Mouse (Mus musculus) lung, adult 2 months (tissue): ENCODE measurements around the gene Hist1h2ad. TPM values are rescaled to one million over a fixed set of nuclear protein-coding genes. Genes with fewer than 3 reads are reported as not detected.
A peak's percentile ranks its signal among the peaks of the same experiment; 100 is the strongest.
"Not testable (repeated sequence)": the region's sequence is repeated elsewhere in the genome, so short reads cannot be mapped to it uniquely, and the experiment has no call there.

Experiments
- DNase-seq: peaks from one replicate; pipeline ENCODE4 v3.0.0; 2022
- H3K4me1 ChIP-seq: fragments of 200-500 bp; 2 replicates; pipeline ENCODE4 v1.6.1; 2011; ENCODE audit warnings: low read length; ENCODE audit not compliant: control insufficient read depth, insufficient read depth
- H3K4me3 ChIP-seq: fragments of 200-500 bp; replicated peaks from 2 replicates; pipeline ENCODE3; 2011; ENCODE audit warnings: low read depth, mild to moderate bottlenecking, control low read depth, low read length; ENCODE audit errors: extremely low read depth
- CTCF ChIP-seq: fragments of 200-500 bp; IDR thresholded peaks from 2 replicates; pipeline ENCODE4 v1.5.1; 2011; ENCODE audit warnings: mild to moderate bottlenecking, low read length, control low read depth; ENCODE audit not compliant: insufficient read depth
- POLR2A ChIP-seq: fragments of 200-500 bp; IDR thresholded peaks from 2 replicates; pipeline ENCODE4 v1.6.1; 2011; ENCODE audit warnings: low read depth, mild to moderate bottlenecking, control low read depth, low read length, borderline replicate concordance; ENCODE audit errors: extremely low read depth
- WGBS: fragments of 180-500 bp; shearing (Covaris S2); methylation state at CpG from one replicate; pipeline ENCODE4 v1.1.7; 2018; 5-methylcytosine and 5-hydroxymethylcytosine counted together
- polyA plus RNA-seq: library from polyadenylated mRNA; depleted of rRNA; stranded (reverse); fragments of >200 nt; gene quantifications from 2 replicates; pipeline ENCODE4 v1.2.3, GENCODE M21; 2012

The Hist1h2ad gene
- polyA plus RNA-seq, 1 experiment, result 1.2 TPM

GRCm38 (mm10) chr13:23551931-23552914, 22.0 kb upstream of the Hist1h2ad start:
- 38% methylated on average over 8 of the region's 8 CpGs for WGBS
- no peak for TF ChIP-seq POLR2A
- TF ChIP-seq CTCF, result no peak
- DNase-seq, result no peak
- Histone ChIP-seq H3K4me1 (peaks cover 5% of the 10 kb centered on the region), H3K4me3 (no peak overlapping the region)

- Histone ChIP-seq H3K4me3 (peak within 1 kb of the TSS; percentile 16), H3K4me1 (peaks cover 5% of the 10 kb centered on the region)
- no peak for TF ChIP-seq POLR2A
- no peak for TF ChIP-seq CTCF
- no peak for DNase-seq
Measured at GRCm38 (mm10) chr13:23552962-23553361, 21.2 kb upstream of the Hist1h2ad start, which contains the start of gene Hist1h1d. TSS of gene Hist1h1d (plus strand) at chr13:23553262.

DNA sequence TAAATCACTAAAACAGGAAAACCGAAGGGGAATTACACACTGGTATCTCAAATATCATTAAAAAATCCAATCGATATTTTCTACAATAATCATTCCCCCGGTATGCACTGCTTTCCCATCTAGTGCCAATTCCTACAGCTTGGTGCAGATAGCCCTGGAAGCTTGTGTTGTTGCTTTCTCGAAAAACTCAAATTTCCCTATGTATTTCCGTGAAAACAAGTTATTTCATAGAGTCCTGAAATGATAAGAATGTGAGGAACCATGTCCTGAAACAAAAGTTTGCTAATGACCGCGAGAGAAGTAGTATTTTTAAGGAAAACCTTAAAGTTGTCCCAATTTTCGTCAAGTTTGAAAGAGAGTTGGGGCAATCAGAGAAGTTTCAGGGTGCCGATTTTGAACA, 19.8 kb upstream of the Hist1h2ad start:
- Histone ChIP-seq H3K4me1 (peaks cover 5% of the 10 kb centered on the region), H3K4me3 (peak overlapping the region; percentile 46)
- TF ChIP-seq CTCF, result no peak
- no peak for TF ChIP-seq POLR2A
- no peak for DNase-seq
- WGBS, result 19% methylated on average over 9 of the region's 9 CpGs

DNA sequence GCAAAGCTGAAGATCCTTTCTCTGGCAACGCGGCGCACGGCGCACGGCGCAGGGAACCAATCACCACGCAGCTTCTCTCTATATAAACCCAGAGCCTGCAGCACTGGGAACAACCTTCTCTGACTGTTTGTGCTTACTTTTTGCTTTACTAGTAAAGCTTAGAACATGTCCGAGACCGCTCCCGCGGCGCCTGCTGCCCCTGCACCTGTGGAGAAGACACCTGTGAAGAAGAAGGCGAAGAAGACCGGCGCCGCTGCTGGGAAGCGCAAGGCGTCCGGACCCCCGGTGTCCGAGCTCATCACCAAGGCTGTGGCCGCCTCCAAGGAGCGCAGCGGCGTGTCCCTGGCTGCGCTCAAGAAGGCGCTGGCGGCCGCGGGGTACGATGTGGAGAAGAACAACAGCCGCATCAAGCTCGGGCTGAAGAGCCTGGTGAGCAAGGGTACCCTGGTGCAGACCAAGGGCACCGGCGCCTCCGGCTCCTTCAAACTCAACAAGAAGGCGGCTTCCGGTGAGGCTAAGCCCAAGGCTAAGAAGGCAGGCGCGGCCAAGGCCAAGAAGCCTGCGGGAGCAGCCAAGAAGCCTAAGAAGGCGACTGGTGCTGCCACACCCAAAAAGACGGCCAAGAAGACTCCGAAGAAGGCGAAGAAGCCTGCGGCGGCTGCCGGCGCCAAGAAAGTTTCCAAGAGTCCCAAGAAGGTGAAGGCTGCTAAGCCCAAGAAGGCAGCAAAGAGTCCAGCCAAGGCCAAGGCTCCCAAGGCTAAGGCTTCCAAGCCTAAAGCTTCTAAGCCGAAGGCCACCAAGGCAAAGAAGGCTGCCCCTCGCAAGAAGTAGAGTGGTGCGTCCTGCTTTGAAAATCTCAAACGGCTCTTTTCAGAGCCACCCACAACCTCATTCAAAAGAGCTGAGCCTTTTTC, 19.0 kb upstream of the Hist1h2ad start:
- TF ChIP-seq CTCF, result no peak
- TF ChIP-seq POLR2A, result peak; percentile 81
- Histone ChIP-seq H3K4me3 (peak overlapping the region; percentile 87), H3K4me1 (peaks cover 5% of the 10 kb centered on the region)
- WGBS, result under 1% methylated on average over 54 of the region's 54 CpGs
- DNase-seq, result peak; percentile 67

- TF ChIP-seq POLR2A (peak; percentile 30; the same call in 1 of the 2 replicates), CTCF (no peak)
- WGBS, result under 1% methylated on average over 18 of the region's 18 CpGs
- DNase-seq, result peak; percentile 59
- Histone ChIP-seq H3K4me3 (peak overlapping the region; percentile 73), H3K4me1 (peaks cover 5% of the 10 kb centered on the region)
Measured at GRCm38 (mm10) chr13:23555839-23556416, 18.3 kb upstream of the Hist1h2ad start.

- no peak overlapping the region for H3K4me3 ChIP-seq
- 64% methylated on average over 3 of the region's 3 CpGs for WGBS
Measured at GRCm38 (mm10) chr13:23556906-23557305, 17.3 kb upstream of the Hist1h2ad start.

GRCm38 (mm10) chr13:23560699-23561098, 13.5 kb upstream of the Hist1h2ad start:
- H3K4me3 ChIP-seq, H3K4me1 ChIP-seq, DNase-seq: not testable (repeated sequence)
- 32% methylated on average over 2 of the region's 2 CpGs for WGBS

More at GRCm38 (mm10) chr13:23556906-23557305, 17.3 kb upstream of the Hist1h2ad start:
- DNase-seq, result no peak
- TF ChIP-seq POLR2A, result no peak
- TF ChIP-seq CTCF, result no peak
- H3K4me1 ChIP-seq, result peaks cover 5% of the 10 kb centered on the region

- not testable (repeated sequence) for H3K4me3 ChIP-seq, H3K4me1 ChIP-seq, DNase-seq
- 0% methylated on average over 2 of the region's 5 CpGs for WGBS
Measured at GRCm38 (mm10) chr13:23561531-23561882, 12.7 kb upstream of the Hist1h2ad start.

DNA sequence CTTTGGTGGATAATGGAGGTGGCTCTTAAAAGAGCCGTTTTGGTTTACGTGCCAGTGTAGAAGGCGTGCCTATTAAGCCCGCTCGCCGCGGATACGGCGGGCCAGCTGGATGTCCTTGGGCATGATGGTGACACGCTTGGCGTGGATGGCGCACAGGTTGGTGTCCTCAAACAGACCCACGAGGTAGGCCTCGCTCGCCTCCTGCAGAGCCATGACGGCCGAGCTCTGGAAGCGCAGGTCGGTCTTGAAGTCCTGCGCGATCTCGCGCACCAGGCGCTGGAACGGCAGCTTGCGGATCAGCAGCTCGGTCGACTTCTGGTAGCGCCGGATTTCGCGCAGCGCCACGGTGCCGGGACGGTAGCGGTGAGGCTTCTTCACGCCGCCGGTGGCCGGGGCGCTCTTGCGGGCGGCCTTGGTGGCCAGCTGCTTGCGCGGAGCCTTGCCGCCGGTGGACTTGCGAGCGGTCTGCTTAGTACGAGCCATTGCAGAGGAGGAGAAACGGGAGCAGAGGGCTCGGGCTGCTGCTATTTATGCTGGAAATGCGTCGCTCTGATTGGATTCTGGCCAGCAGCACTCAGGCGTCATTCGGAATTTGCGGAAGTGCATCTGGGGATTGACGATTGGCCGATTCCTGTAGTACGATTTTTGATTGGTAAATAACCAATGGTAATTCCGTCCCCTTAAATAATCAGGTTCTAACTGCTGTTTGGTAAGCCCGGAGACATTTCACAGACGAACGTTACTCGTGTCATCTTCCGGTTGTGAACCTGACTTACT, 12.1 kb upstream of the Hist1h2ad start, which contains the start of gene Hist1h3e:
TSS of gene Hist1h3e (minus strand) at position 487 of the 777 bp plus-strand sequence.
- peak; percentile 95 for TF ChIP-seq POLR2A
- H3K4me3 ChIP-seq, result peak within 1 kb of the TSS; percentile 65
- not testable (repeated sequence) for H3K4me1 ChIP-seq
- peak; percentile 90 for DNase-seq
- WGBS, result under 1% methylated on average over 56 of the region's 67 CpGs
